Mouse (Mus musculus) erythroblast, embryonic 14.5 days (primary cell): ENCODE data around the gene Prlh. TPM values are rescaled to one million over a fixed set of nuclear protein-coding genes. Genes with fewer than 3 reads are reported as not detected.

Experiments used
- H3K27me3 ChIP-seq: 2 replicates; pipeline ENCODE4 v1.6.1; 2012; ENCODE audit warnings: inconsistent platforms; ENCODE audit not compliant: control insufficient read depth
- H3K36me3 ChIP-seq: 2 replicates; pipeline ENCODE4 v1.6.1; 2012; ENCODE audit warnings: mild to moderate bottlenecking, inconsistent platforms; ENCODE audit not compliant: control insufficient read depth
- H3K4me1 ChIP-seq: 2 replicates; pipeline ENCODE4 v1.6.1; 2012; ENCODE audit warnings: inconsistent platforms; ENCODE audit not compliant: control insufficient read depth
- H3K4me3 ChIP-seq: replicated peaks from 2 replicates; pipeline ENCODE3; 2012; ENCODE audit warnings: moderate library complexity, mild to moderate bottlenecking, inconsistent platforms
- H3K9me3 ChIP-seq: 2 replicates; pipeline ENCODE4 v1.6.1; 2012; ENCODE audit warnings: low read length, inconsistent platforms, mixed read lengths; ENCODE audit not compliant: control insufficient read depth
- GATA1 ChIP-seq: IDR thresholded peaks from 2 replicates; pipeline ENCODE4 v1.6.1; 2012; ENCODE audit warnings: low read length, inconsistent platforms, mixed read lengths
- TAL1 ChIP-seq: IDR thresholded peaks from 3 replicates; pipeline ENCODE4 v1.6.1; 2012; ENCODE audit warnings: low read length, inconsistent platforms, mixed read lengths
- polyA plus RNA-seq: library from polyadenylated mRNA; stranded (reverse); fragments of >175 nt; gene quantifications from 2 replicates; pipeline ENCODE4 v1.2.3, GENCODE M21; 2012

Gene Prlh
- polyA plus RNA-seq = 0.50 and 0.97 TPM in 2 replicates

GRCm38 (mm10) chr1:90952808-90953207 is at the start of gene Prlh:
Gene Prlh, plus strand, starts transcription at chr1:90953108.
- H3K9me3 ChIP-seq = no peaks in the 10 kb centered on the region
- H3K27me3 ChIP-seq = peaks cover 5% of the 10 kb centered on the region
- H3K4me1 ChIP-seq = peaks cover 43% of the 10 kb centered on the region
- H3K36me3 ChIP-seq = no peaks in the 10 kb centered on the region
- TF ChIP-seq TAL1 (no peak), GATA1 (no peak)
- no peak within 1 kb of the TSS for H3K4me3 ChIP-seq

GRCm38 (mm10) chr1:90903211-90903945 is 49.5 kb upstream of the Prlh start:
- H3K4me3 ChIP-seq = no peak overlapping the region
- H3K4me1 ChIP-seq = no peaks in the 10 kb centered on the region
- TF ChIP-seq TAL1 (no peak), GATA1 (no peak)
- no peaks in the 10 kb centered on the region for H3K27me3 ChIP-seq
- no peaks in the 10 kb centered on the region for H3K9me3 ChIP-seq
- H3K36me3 ChIP-seq = no peaks in the 10 kb centered on the region

GRCm38 (mm10) chr1:90903971-90904458 is 48.9 kb upstream of the Prlh start:
- Histone ChIP-seq H3K4me3 (no peak overlapping the region), H3K36me3 (no peaks in the 10 kb centered on the region), H3K4me1 (no peaks in the 10 kb centered on the region), H3K27me3 (no peaks in the 10 kb centered on the region), H3K9me3 (no peaks in the 10 kb centered on the region)
- TF ChIP-seq TAL1 = no peak
- TF ChIP-seq GATA1 = no peak

- Histone ChIP-seq H3K4me3 (no peak overlapping the region), H3K4me1 (no peaks in the 10 kb centered on the region), H3K36me3 (no peaks in the 10 kb centered on the region), H3K27me3 (no peaks in the 10 kb centered on the region), H3K9me3 (no peaks in the 10 kb centered on the region)
- no peak for TF ChIP-seq GATA1
- no peak for TF ChIP-seq TAL1
Measured at GRCm38 (mm10) chr1:90904729-90905404, 48.0 kb upstream of the Prlh start.

- Histone ChIP-seq H3K4me1 (no peaks in the 10 kb centered on the region), H3K27me3 (no peaks in the 10 kb centered on the region), H3K36me3 (no peaks in the 10 kb centered on the region), H3K9me3 (no peaks in the 10 kb centered on the region), H3K4me3 (no peak overlapping the region)
- TF ChIP-seq GATA1 = no peak
- TF ChIP-seq TAL1 = no peak
Measured at GRCm38 (mm10) chr1:90906357-90906756, 46.6 kb upstream of the Prlh start.

- TF ChIP-seq GATA1 (no peak), TAL1 (no peak)
- Histone ChIP-seq H3K4me3 (no peak overlapping the region), H3K9me3 (no peaks in the 10 kb centered on the region), H3K27me3 (no peaks in the 10 kb centered on the region), H3K4me1 (no peaks in the 10 kb centered on the region), H3K36me3 (no peaks in the 10 kb centered on the region)
Measured at GRCm38 (mm10) chr1:90909161-90909560, 43.7 kb upstream of the Prlh start.

GRCm38 (mm10) chr1:90909631-90910152 is 43.2 kb upstream of the Prlh start:
- Histone ChIP-seq H3K4me3 (no peak overlapping the region), H3K9me3 (no peaks in the 10 kb centered on the region), H3K36me3 (no peaks in the 10 kb centered on the region), H3K27me3 (peaks cover 2% of the 10 kb centered on the region; the same call in 1 of the 2 replicates), H3K4me1 (no peaks in the 10 kb centered on the region)
- TF ChIP-seq TAL1 = no peak
- no peak for TF ChIP-seq GATA1

GRCm38 (mm10) chr1:90913231-90913630 is 39.7 kb upstream of the Prlh start:
- Histone ChIP-seq H3K27me3 (peaks cover 7% of the 10 kb centered on the region), H3K4me3 (no peak overlapping the region), H3K9me3 (no peaks in the 10 kb centered on the region), H3K36me3 (no peaks in the 10 kb centered on the region), H3K4me1 (no peaks in the 10 kb centered on the region; the same call in 1 of the 2 replicates)
- TF ChIP-seq GATA1 (no peak), TAL1 (no peak)

GRCm38 (mm10) chr1:90914948-90915569 is 37.8 kb upstream of the Prlh start, which contains the start of gene Mlph:
Gene Mlph, plus strand, starts transcription at chr1:90915085.
- H3K36me3 ChIP-seq = no peaks in the 10 kb centered on the region
- H3K27me3 ChIP-seq = peaks cover 7% of the 10 kb centered on the region
- no peaks in the 10 kb centered on the region; the same call in 1 of the 2 replicates for H3K4me1 ChIP-seq
- no peak for TF ChIP-seq TAL1
- no peak for TF ChIP-seq GATA1
- H3K4me3 ChIP-seq = no peak within 1 kb of the TSS
- H3K9me3 ChIP-seq = peaks cover 3% of the 10 kb centered on the region
